10 mouse cellular contexts compared by ENCODE assay signal in the genomic region with DNA sequence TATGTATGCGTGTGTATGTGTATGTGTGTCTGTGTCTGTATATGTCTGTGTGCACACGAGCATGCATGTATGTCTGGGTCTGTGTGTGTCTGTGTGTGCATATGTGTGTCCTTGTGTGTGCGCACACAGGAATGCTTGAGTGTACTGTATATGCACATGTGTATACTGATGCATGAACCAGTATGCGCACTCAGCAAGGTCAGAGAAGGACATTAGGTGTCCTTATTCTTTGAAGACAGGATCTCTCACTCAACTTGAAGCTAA. TPM values are rescaled to one million over a fixed set of nuclear protein-coding genes. Genes with fewer than 3 reads are reported as not detected.
DNase-seq lines count a peak whose midpoint lies in the region; ATAC-seq lines count a peak whose summit lies in the region.
"Had no signal": no experiment of that assay in that cellular context is flagged by ENCODE, and none has a peak within 500 bp of the region (broad histone marks: within the 10 kb centered on the region; RNA-seq: fewer than 3 reads in every experiment).

No protein-coding gene starts in this region.

- 0 out of 2 replicates have a peak, but pooled peaks have one; percentile 22 for ATAC-seq in embryonic facial prominence, embryonic 12.5 days (ENCODE audit: insufficient number of reproducible peaks, insufficient read depth, low FRiP score, low TSS enrichment)
- 0 out of 2 replicates have a peak, but pooled peaks have one; percentile 12 for ATAC-seq in limb, embryonic 13.5 days (ENCODE audit: low FRiP score, low read depth)
- ATAC-seq in hindbrain, embryonic 16.5 days = no peak
- peak; percentile 42; the same call in 1 of the 2 replicates for ATAC-seq in neural tube, embryonic 14.5 days (ENCODE audit: low read depth)
- ATAC-seq: intestine, postnatal 0 days had no signal

- no peak overlapping the region for H3K4me3 ChIP-seq in embryonic facial prominence, embryonic 12.5 days
- H3K4me3 ChIP-seq in embryonic facial prominence, embryonic 10.5 days = no peak overlapping the region
- H3K4me3 ChIP-seq in limb, embryonic 13.5 days = no peak overlapping the region
- H3K4me3 ChIP-seq in limb, embryonic 10.5 days = no peak overlapping the region
- H3K4me3 ChIP-seq in hindbrain, embryonic 16.5 days (ENCODE audit: low read length) = no peak overlapping the region
- no peak overlapping the region for H3K4me3 ChIP-seq in neural tube, embryonic 14.5 days (ENCODE audit: low read depth, low read length)
- H3K4me3 ChIP-seq: heart, embryonic 13.5 days had no signal

- H3K27me3 ChIP-seq in embryonic facial prominence, embryonic 12.5 days = no peaks in the 10 kb centered on the region
- H3K27me3 ChIP-seq in embryonic facial prominence, embryonic 10.5 days (replicated peaks; ENCODE audit: low read depth, poor library complexity, severe bottlenecking) = no peaks in the 10 kb centered on the region
- no peaks in the 10 kb centered on the region for H3K27me3 ChIP-seq in limb, embryonic 13.5 days
- H3K27me3 ChIP-seq in limb, embryonic 10.5 days (ENCODE audit: low read depth, poor library complexity, severe bottlenecking) = no peaks in the 10 kb centered on the region
- H3K27me3 ChIP-seq in hindbrain, embryonic 16.5 days (replicated peaks; ENCODE audit: control insufficient read depth, insufficient read depth, low read length) = no peaks in the 10 kb centered on the region
- H3K27me3 ChIP-seq in neural tube, embryonic 14.5 days (ENCODE audit: control insufficient read depth, insufficient read depth, low read length) = no peaks in the 10 kb centered on the region
- H3K27me3 ChIP-seq: heart, embryonic 13.5 days had no signal

- peak overlapping the region; percentile 52; the same call in 1 of the 2 replicates for H3K27ac ChIP-seq in embryonic facial prominence, embryonic 12.5 days
- H3K27ac ChIP-seq in embryonic facial prominence, embryonic 10.5 days (replicated peaks) = no peak overlapping the region
- H3K27ac ChIP-seq in limb, embryonic 13.5 days = no peak overlapping the region
- H3K27ac ChIP-seq in limb, embryonic 10.5 days = no peak overlapping the region
- peak overlapping the region; percentile 76 for H3K27ac ChIP-seq in hindbrain, embryonic 16.5 days (ENCODE audit: low read depth, low read length)
- peak overlapping the region; percentile 68 for H3K27ac ChIP-seq in neural tube, embryonic 14.5 days (ENCODE audit: low read depth, low read length)

- 93% methylated on average over 4 of the region's 4 CpGs for WGBS in embryonic facial prominence, embryonic 12.5 days
- 93% methylated on average over 4 of the region's 4 CpGs for WGBS in embryonic facial prominence, embryonic 10.5 days
- WGBS in limb, embryonic 13.5 days = 92% methylated on average over 4 of the region's 4 CpGs
- 94% methylated on average over 4 of the region's 4 CpGs for WGBS in limb, embryonic 10.5 days
- 88% methylated on average over 4 of the region's 4 CpGs for WGBS in hindbrain, embryonic 16.5 days
- WGBS in neural tube, embryonic 14.5 days = 98% methylated on average over 4 of the region's 4 CpGs

- peaks cover 9% of the 10 kb centered on the region for H3K4me1 ChIP-seq in embryonic facial prominence, embryonic 12.5 days
- H3K4me1 ChIP-seq in embryonic facial prominence, embryonic 10.5 days = peaks cover 8% of the 10 kb centered on the region; the same call in 1 of the 2 replicates
- peaks cover 27% of the 10 kb centered on the region for H3K4me1 ChIP-seq in limb, embryonic 13.5 days
- no peaks in the 10 kb centered on the region for H3K4me1 ChIP-seq in limb, embryonic 10.5 days
- H3K4me1 ChIP-seq in hindbrain, embryonic 16.5 days (ENCODE audit: control insufficient read depth, insufficient read depth, low read depth, low read length) = peaks cover 13% of the 10 kb centered on the region
- H3K4me1 ChIP-seq in neural tube, embryonic 14.5 days (ENCODE audit: control insufficient read depth, insufficient read depth, low read length) = peaks cover 8% of the 10 kb centered on the region

- H3K9me3 ChIP-seq in embryonic facial prominence, embryonic 12.5 days = no peaks in the 10 kb centered on the region
- H3K9me3 ChIP-seq in embryonic facial prominence, embryonic 10.5 days = no peaks in the 10 kb centered on the region
- no peaks in the 10 kb centered on the region for H3K9me3 ChIP-seq in limb, embryonic 13.5 days
- H3K9me3 ChIP-seq in limb, embryonic 10.5 days (replicated peaks) = no peaks in the 10 kb centered on the region
- no peaks in the 10 kb centered on the region for H3K9me3 ChIP-seq in hindbrain, embryonic 16.5 days (ENCODE audit: control insufficient read depth, low read length)
- no peaks in the 10 kb centered on the region for H3K9me3 ChIP-seq in neural tube, embryonic 14.5 days (ENCODE audit: control insufficient read depth, low read length)
- H3K9me3 ChIP-seq: heart, embryonic 13.5 days had no signal

- no peak for DNase-seq in embryonic facial prominence, embryonic 10.5 days (ENCODE audit: low spot score)
- no peak for DNase-seq in limb, embryonic 10.5 days (ENCODE audit: low spot score)
- no peak for DNase-seq in c-Kit-positive CD71-positive TER-119-positive erythroid progenitor cells, embryonic 14.5 days (ENCODE audit: low spot score)
- no peak for DNase-seq in adipocyte (ENCODE audit: low spot score)

- no peak overlapping the region for H3K9ac ChIP-seq in embryonic facial prominence, embryonic 12.5 days
- H3K9ac ChIP-seq in limb, embryonic 13.5 days = no peak overlapping the region
- H3K9ac ChIP-seq in hindbrain, embryonic 16.5 days (ENCODE audit: low read depth, low read length) = 0 out of 2 replicates have a peak overlapping the region, but pooled peaks have one; percentile 24
- H3K9ac ChIP-seq in neural tube, embryonic 14.5 days (replicated peaks; ENCODE audit: low read depth, low read length) = no peak overlapping the region
- H3K9ac ChIP-seq: heart, embryonic 13.5 days had no signal

- no peaks in the 10 kb centered on the region for H3K36me3 ChIP-seq in embryonic facial prominence, embryonic 12.5 days
- H3K36me3 ChIP-seq in embryonic facial prominence, embryonic 10.5 days (replicated peaks) = no peaks in the 10 kb centered on the region
- H3K36me3 ChIP-seq in limb, embryonic 13.5 days = no peaks in the 10 kb centered on the region
- no peaks in the 10 kb centered on the region for H3K36me3 ChIP-seq in limb, embryonic 10.5 days
- H3K36me3 ChIP-seq in hindbrain, embryonic 16.5 days (ENCODE audit: control insufficient read depth, insufficient read depth, low read length) = no peaks in the 10 kb centered on the region
- H3K36me3 ChIP-seq in neural tube, embryonic 14.5 days (ENCODE audit: control insufficient read depth, insufficient read depth, low read length) = no peaks in the 10 kb centered on the region
- H3K36me3 ChIP-seq: heart, embryonic 13.5 days had no signal

- no peak overlapping the region for H3K4me2 ChIP-seq in embryonic facial prominence, embryonic 12.5 days (replicated peaks)
- H3K4me2 ChIP-seq in limb, embryonic 13.5 days (replicated peaks) = no peak overlapping the region
- H3K4me2 ChIP-seq in hindbrain, embryonic 16.5 days (ENCODE audit: low read length) = no peak overlapping the region
- H3K4me2 ChIP-seq in neural tube, embryonic 14.5 days (ENCODE audit: low read depth, low read length) = no peak overlapping the region

RNA-seq across cellular contexts. Expression of a gene that starts 49.4 kb away (rescaled TPM):
- 13.5 and 14.7 TPM in 2 replicates for polyA plus RNA-seq in embryonic facial prominence, embryonic 12.5 days (2016; fragmentation: Nextera tagmentation; extraction: Ambion mirVana)
- 13.2 and 13.9 TPM in 2 replicates for polyA plus RNA-seq in embryonic facial prominence, embryonic 10.5 days (2016; fragmentation: Nextera tagmentation; extraction: Ambion mirVana)
- 16.9 and 19.9 TPM in 2 replicates for polyA plus RNA-seq in limb, embryonic 13.5 days (2015; fragmentation: Nextera tagmentation; extraction: Ambion mirVana)
- 12.7 and 16.7 TPM in 2 replicates for polyA plus RNA-seq in limb, embryonic 10.5 days (2016; fragmentation: Nextera tagmentation; extraction: Ambion mirVana)
- 22.7 and 26.0 TPM in 2 replicates for polyA plus RNA-seq in hindbrain, embryonic 16.5 days (2015; fragmentation: Nextera tagmentation; extraction: Ambion mirVana)
- polyA plus RNA-seq in neural tube, embryonic 14.5 days (2014; fragmentation: Nextera tagmentation; extraction: Ambion mirVana) = 22.0 and 24.7 TPM in 2 replicates

Comparison
In these comparisons a context has a peak if more than half of its experiments do, and no peak if none do; other contexts are left out.
1. H3K27ac ChIP-seq: peak in embryonic facial prominence, embryonic 12.5 days (single experiment), hindbrain, embryonic 16.5 days (single experiment) and neural tube, embryonic 14.5 days (single experiment); none in embryonic facial prominence, embryonic 10.5 days (single experiment), limb, embryonic 13.5 days (single experiment) and limb, embryonic 10.5 days (single experiment).